In genomic region chr8:84066291-84066930, GRCm38 (mm10) we compare ENCODE assay signal across 8 mouse cellular contexts. TPM values are rescaled to one million over a fixed set of nuclear protein-coding genes. Genes with fewer than 3 reads are reported as not detected.
A peak's percentile ranks its signal among the peaks of the same experiment; 100 is the strongest.
DNase-seq lines count a peak whose midpoint lies in the region; ATAC-seq lines count a peak whose summit lies in the region.

Rfx1 (plus strand) TSS chr8:84066834.

- H3K4me1 ChIP-seq in hindbrain, embryonic 16.5 days (ENCODE audit: control insufficient read depth, insufficient read depth, low read depth, low read length), result peaks cover 29% of the 10 kb centered on the region

- peak; percentile 100 for DNase-seq in WW6 (ENCODE audit: low read depth, low spot score)
- DNase-seq in cerebellum, postnatal 4 days (ENCODE audit: low spot score in 2 of 2), result peak; percentile 94 to 98
- DNase-seq in gastrocnemius, adult 18-20 months (ENCODE audit: low spot score), result peak; percentile 100
- DNase-seq in left cerebral cortex, adult 18-20 months (ENCODE audit: low spot score in 2 of 2), result peak; percentile 98 to 99
- DNase-seq in right cerebral cortex, adult 18-20 months, result peak; percentile 100
- DNase-seq in urinary bladder, postnatal 10 days (ENCODE audit: low spot score), result peak; percentile 94

- peak within 1 kb of the TSS; percentile 87 for H3K4me2 ChIP-seq in hindbrain, embryonic 16.5 days (ENCODE audit: low read length)

- no peaks in the 10 kb centered on the region for H3K27me3 ChIP-seq in hindbrain, embryonic 16.5 days (replicated peaks; ENCODE audit: control insufficient read depth, insufficient read depth, low read length)

- H3K4me3 ChIP-seq in hindbrain, embryonic 16.5 days (ENCODE audit: low read length), result peak within 1 kb of the TSS; percentile 94
- H3K4me3 ChIP-seq in macrophage (ENCODE audit: inconsistent target), result peak within 1 kb of the TSS; percentile 82

- peak within 1 kb of the TSS; percentile 98 for H3K27ac ChIP-seq in hindbrain, embryonic 16.5 days (ENCODE audit: low read depth, low read length)
- peak within 1 kb of the TSS; percentile 69 for H3K27ac ChIP-seq in macrophage

- no peaks in the 10 kb centered on the region for H3K36me3 ChIP-seq in hindbrain, embryonic 16.5 days (ENCODE audit: control insufficient read depth, insufficient read depth, low read length)
- H3K36me3 ChIP-seq in macrophage (ENCODE audit: inconsistent target), result no peaks in the 10 kb centered on the region

- under 1% methylated on average over 50 of the region's 51 CpGs for WGBS in hindbrain, embryonic 16.5 days
- WGBS in macrophage (ENCODE audit: missing documents), result under 1% methylated on average over 48 of the region's 51 CpGs

- peak within 1 kb of the TSS; percentile 94 for H3K9ac ChIP-seq in hindbrain, embryonic 16.5 days (ENCODE audit: low read depth, low read length)

- H3K9me3 ChIP-seq in hindbrain, embryonic 16.5 days (ENCODE audit: control insufficient read depth, low read length), result no peaks in the 10 kb centered on the region

- H3K79me2 ChIP-seq in macrophage (ENCODE audit: inconsistent target), result peaks cover 41% of the 10 kb centered on the region

- ATAC-seq in hindbrain, embryonic 16.5 days, result peak; percentile 98

RNA-seq across cellular contexts. Expression of gene Rfx1, which starts in this region (rescaled TPM):
- 1 to 10 TPM; 4.6 to 4.8 TPM for total RNA-seq in gastrocnemius, adult 18-20 months (2021)
- polyA plus RNA-seq in hindbrain, embryonic 16.5 days (2015; fragmentation: Nextera tagmentation; extraction: Ambion mirVana), result 7.9 and 9.0 TPM in 2 replicates
- total RNA-seq in left cerebral cortex, adult 18-20 months (2021), result 10 to 100 TPM; 23.1 to 25.3 TPM
- total RNA-seq in macrophage (2018; cell fraction: chromatin; rRNA removed), result 10 to 100 TPM; 18.7 to 50.4 (median 34.3) TPM
- 10 to 100 TPM in 1 of 26 experiments, 1 to 10 TPM in 25; 5.0 to 10.0 (median 7.3) TPM for total RNA-seq in macrophage (2018; cell fraction: cytosol; rRNA removed)
- 10 to 100 TPM; 13.0 to 42.7 (median 21.3) TPM for total RNA-seq in macrophage (2018; cell fraction: nucleus; rRNA removed)
- polyA plus RNA-seq in macrophage (2018), result 3.6 to 8.6 TPM (median 4.9 TPM) in 3 replicates

Comparison
In these comparisons a context has a peak if more than half of its experiments do, and no peak if none do; other contexts are left out.
1. Peak in every context shown above with its lines: DNase-seq, ATAC-seq, H3K4me3 ChIP-seq and H3K27ac ChIP-seq.
2. RNA of gene Rfx1 (total RNA-seq): 23.1 to 25.3 TPM in left cerebral cortex, adult 18-20 months; 4.6 to 4.8 TPM in gastrocnemius, adult 18-20 months; every median in the first group is over 4 times any median in the second.